Mouse (Mus musculus): ENCODE measurements around the gene Srm. TPM values are rescaled to one million over a fixed set of nuclear protein-coding genes. Genes with fewer than 3 reads are reported as not detected.

The Srm gene
- polyA plus RNA-seq, 1 experiment from 2014 or later = 156 TPM

DNA sequence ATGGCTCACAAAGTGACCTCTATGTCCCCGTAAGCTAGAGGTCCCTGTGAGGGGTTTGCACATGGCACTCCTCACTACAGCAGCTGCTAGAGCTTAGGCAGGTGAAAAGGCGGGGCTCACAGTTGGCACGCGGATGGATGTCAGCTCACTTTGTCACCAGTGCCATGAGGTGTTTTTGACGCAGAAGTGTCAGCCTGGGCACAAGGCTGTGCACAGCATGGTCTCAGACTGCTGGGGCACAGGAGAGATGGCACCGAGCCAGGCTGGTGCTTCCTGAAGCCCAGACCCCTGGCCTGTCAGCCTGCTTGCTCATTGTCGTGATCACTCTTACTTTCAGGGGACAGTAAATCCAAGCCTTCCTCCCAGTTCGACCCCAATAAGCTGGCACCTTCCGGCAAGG, 10.5 kb upstream of the Srm start:
- Histone ChIP-seq H3K27ac (ENCODE audit: low read depth, low read length) (no peak overlapping the region), H3K4me3 (ENCODE audit: low read depth, low read length) (no peak overlapping the region), H3K36me3 (ENCODE audit: control insufficient read depth, insufficient read depth, low read length) (peaks cover 16% of the 10 kb centered on the region; the same call in 1 of the 2 replicates), H3K9ac (ENCODE audit: low read depth, low read length) (no peak overlapping the region), H3K4me2 (replicated peaks; ENCODE audit: low read depth, low read length) (no peak overlapping the region), H3K9me3 (ENCODE audit: control insufficient read depth, low read length) (no peaks in the 10 kb centered on the region), H3K4me1 (replicated peaks; ENCODE audit: control insufficient read depth, insufficient read depth, low read length) (no peaks in the 10 kb centered on the region), H3K27me3 (ENCODE audit: control insufficient read depth, insufficient read depth, low read length) (no peaks in the 10 kb centered on the region)
- WGBS = 94% methylated on average over 9 of the region's 9 CpGs
- DNase-seq (ENCODE audit: low spot score) (no peak), ATAC-seq (ENCODE audit: low FRiP score) (no peak)

DNA sequence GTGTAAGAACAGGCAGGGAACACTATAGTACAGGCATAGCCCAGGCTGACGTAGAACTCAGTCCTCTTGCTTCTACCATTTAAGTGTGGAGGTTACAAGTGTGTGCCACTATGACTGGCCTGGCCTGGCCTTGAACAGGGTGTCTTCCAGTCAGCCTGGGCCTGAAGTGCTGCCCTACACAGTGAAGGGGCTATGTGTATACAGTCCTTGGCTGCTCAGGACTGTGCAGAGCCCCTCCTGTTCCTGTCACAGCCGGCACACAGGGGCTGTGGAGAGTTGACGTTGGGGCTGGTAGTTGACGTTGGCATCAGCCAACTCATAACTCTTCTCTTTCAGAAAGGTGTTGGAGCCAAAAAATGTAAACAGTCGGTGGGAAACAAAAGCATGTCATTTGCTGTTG, 9.9 kb upstream of the Srm start:
- WGBS = 94% methylated on average over 5 of the region's 5 CpGs

DNA sequence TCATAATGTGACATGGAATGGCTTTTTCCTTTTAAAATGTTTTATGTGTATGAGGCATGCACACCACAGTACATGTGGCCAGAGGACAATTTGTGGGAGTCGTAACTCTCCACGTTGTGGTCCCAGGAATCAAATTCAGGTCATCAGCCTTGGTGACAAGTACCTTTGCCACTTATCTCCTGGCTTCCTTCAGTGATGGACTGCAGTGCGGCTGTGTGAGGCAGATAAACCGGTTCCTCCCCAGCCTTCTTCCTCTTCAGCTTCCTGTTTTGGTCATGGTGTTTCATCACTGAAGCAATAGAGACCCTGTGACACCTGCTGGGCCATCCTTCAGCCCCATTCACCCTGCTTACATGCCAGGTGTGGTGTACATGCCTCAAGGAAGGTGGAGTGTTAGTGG, 8.0 kb upstream of the Srm start:
- DNase-seq (ENCODE audit: low spot score) (no peak), ATAC-seq (ENCODE audit: low FRiP score) (no peak)
- Histone ChIP-seq H3K36me3 (ENCODE audit: control insufficient read depth, insufficient read depth, low read length) (peaks cover 13% of the 10 kb centered on the region; the same call in 1 of the 2 replicates), H3K4me2 (replicated peaks; ENCODE audit: low read depth, low read length) (no peak overlapping the region), H3K27me3 (ENCODE audit: control insufficient read depth, insufficient read depth, low read length) (no peaks in the 10 kb centered on the region), H3K9me3 (ENCODE audit: control insufficient read depth, low read length) (no peaks in the 10 kb centered on the region), H3K4me3 (ENCODE audit: low read depth, low read length) (no peak overlapping the region), H3K9ac (ENCODE audit: low read depth, low read length) (no peak overlapping the region), H3K4me1 (replicated peaks; ENCODE audit: control insufficient read depth, insufficient read depth, low read length) (no peaks in the 10 kb centered on the region), H3K27ac (ENCODE audit: low read depth, low read length) (no peak overlapping the region)
- WGBS = 86% methylated on average over 4 of the region's 4 CpGs

More for the DNA sequence above, 9.9 kb upstream of the Srm start:
- Histone ChIP-seq H3K4me1 (replicated peaks; ENCODE audit: control insufficient read depth, insufficient read depth, low read length) (no peaks in the 10 kb centered on the region), H3K27ac (ENCODE audit: low read depth, low read length) (no peak overlapping the region), H3K4me2 (replicated peaks; ENCODE audit: low read depth, low read length) (no peak overlapping the region), H3K9ac (ENCODE audit: low read depth, low read length) (no peak overlapping the region), H3K27me3 (ENCODE audit: control insufficient read depth, insufficient read depth, low read length) (no peaks in the 10 kb centered on the region), H3K9me3 (ENCODE audit: control insufficient read depth, low read length) (no peaks in the 10 kb centered on the region), H3K4me3 (ENCODE audit: low read depth, low read length) (no peak overlapping the region), H3K36me3 (ENCODE audit: control insufficient read depth, insufficient read depth, low read length) (peaks cover 13% of the 10 kb centered on the region; the same call in 1 of the 2 replicates)
- no peak for ATAC-seq (ENCODE audit: low FRiP score)
- DNase-seq (ENCODE audit: low spot score) = no peak

DNA sequence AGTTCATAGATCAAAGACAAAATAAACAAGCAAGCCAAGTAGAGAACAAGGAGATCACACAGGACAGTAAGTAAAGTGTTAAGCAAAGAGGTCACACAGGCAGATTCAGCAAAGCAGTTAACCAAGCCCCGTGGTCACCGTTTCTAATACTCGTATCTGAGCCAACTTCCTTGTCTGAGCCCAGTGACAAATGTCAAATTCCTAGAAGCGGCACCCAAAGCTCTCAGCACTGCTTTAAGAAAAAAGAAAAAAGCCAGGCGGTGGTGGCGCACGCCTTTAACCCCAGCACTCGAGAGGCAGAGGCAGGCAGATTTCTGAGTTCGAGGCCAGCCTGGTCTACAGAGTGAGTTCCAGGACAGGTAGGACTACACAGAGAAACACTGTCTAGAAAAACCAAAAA, 4.7 kb upstream of the Srm start:
- no peak for DNase-seq (ENCODE audit: low spot score)
- Histone ChIP-seq H3K27ac (ENCODE audit: low read depth, low read length) (no peak overlapping the region), H3K36me3 (ENCODE audit: control insufficient read depth, insufficient read depth, low read length) (peaks cover 3% of the 10 kb centered on the region; the same call in 1 of the 2 replicates), H3K4me1 (replicated peaks; ENCODE audit: control insufficient read depth, insufficient read depth, low read length) (no peaks in the 10 kb centered on the region), H3K9me3 (ENCODE audit: control insufficient read depth, low read length) (no peaks in the 10 kb centered on the region), H3K4me2 (replicated peaks; ENCODE audit: low read depth, low read length) (no peak overlapping the region), H3K9ac (ENCODE audit: low read depth, low read length) (no peak overlapping the region), H3K27me3 (ENCODE audit: control insufficient read depth, insufficient read depth, low read length) (no peaks in the 10 kb centered on the region), H3K4me3 (ENCODE audit: low read depth, low read length) (no peak overlapping the region)
- ATAC-seq (ENCODE audit: low FRiP score) = no peak
- 86% methylated on average over 9 of the region's 9 CpGs for WGBS

DNA sequence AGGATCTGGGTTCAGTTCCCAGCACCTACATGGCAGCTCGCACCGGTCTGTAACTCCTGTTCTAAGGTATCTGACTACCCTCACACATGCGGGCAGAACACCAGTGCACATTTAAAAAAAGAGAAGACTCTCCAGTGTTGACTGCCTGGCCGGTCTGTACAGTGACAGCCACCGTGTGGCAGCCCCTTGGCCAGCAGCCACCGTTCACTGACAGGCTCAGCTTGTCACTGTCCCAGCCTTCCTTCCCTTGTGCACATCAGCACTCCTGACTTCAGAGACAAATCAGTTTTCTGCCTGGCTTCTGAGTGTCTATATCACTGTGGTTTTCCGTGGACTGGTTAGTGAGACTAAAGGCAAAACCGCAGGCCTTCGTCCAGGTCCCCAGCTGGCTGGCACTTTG, 2.5 kb upstream of the Srm start:
- H3K4me1 ChIP-seq (replicated peaks; ENCODE audit: control insufficient read depth, insufficient read depth, low read length) = peaks cover 4% of the 10 kb centered on the region; the same call in 1 of the 2 replicates
- no peak overlapping the region for H3K4me3 ChIP-seq (ENCODE audit: low read depth, low read length)
- H3K9ac ChIP-seq (ENCODE audit: low read depth, low read length) = no peak overlapping the region
- H3K4me2 ChIP-seq (replicated peaks; ENCODE audit: low read depth, low read length) = no peak overlapping the region
- no peak overlapping the region for H3K27ac ChIP-seq (ENCODE audit: low read depth, low read length)
- no peak for ATAC-seq (ENCODE audit: low FRiP score)
- no peak for DNase-seq (ENCODE audit: low spot score)
- H3K36me3 ChIP-seq (ENCODE audit: control insufficient read depth, insufficient read depth, low read length) = no peaks in the 10 kb centered on the region
- no peaks in the 10 kb centered on the region for H3K9me3 ChIP-seq (ENCODE audit: control insufficient read depth, low read length)
- 85% methylated on average over 9 of the region's 9 CpGs for WGBS
- no peaks in the 10 kb centered on the region for H3K27me3 ChIP-seq (ENCODE audit: control insufficient read depth, insufficient read depth, low read length)

DNA sequence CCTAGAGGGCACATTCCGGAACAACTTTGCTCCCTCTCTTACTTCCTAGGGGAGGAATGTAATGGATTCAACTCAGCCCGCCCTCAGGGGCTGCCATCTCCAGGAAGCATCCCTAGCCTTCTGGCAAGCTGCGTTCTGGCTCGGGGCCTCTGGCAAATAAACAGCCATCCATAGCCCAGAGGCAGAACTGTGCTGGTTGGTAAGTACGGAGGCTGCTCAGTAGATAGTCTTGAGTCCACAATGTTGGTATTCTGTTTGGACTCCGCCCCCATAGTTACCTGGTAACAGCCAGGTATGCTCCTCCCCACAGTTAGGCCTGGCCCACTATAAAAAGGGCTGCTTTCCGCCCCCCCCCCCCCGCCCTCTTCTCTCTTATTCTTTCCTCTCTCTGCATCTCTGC, 1.7 kb upstream of the Srm start:
- no peak overlapping the region for H3K9ac ChIP-seq (ENCODE audit: low read depth, low read length)
- no peaks in the 10 kb centered on the region for H3K9me3 ChIP-seq (ENCODE audit: control insufficient read depth, low read length)
- H3K4me1 ChIP-seq (replicated peaks; ENCODE audit: control insufficient read depth, insufficient read depth, low read length) = peaks cover 4% of the 10 kb centered on the region; the same call in 1 of the 2 replicates
- ATAC-seq (ENCODE audit: low FRiP score) = no peak
- H3K27ac ChIP-seq (ENCODE audit: low read depth, low read length) = no peak overlapping the region
- H3K27me3 ChIP-seq (ENCODE audit: control insufficient read depth, insufficient read depth, low read length) = no peaks in the 10 kb centered on the region
- H3K36me3 ChIP-seq (ENCODE audit: control insufficient read depth, insufficient read depth, low read length) = peaks cover 7% of the 10 kb centered on the region
- no peak overlapping the region for H3K4me2 ChIP-seq (replicated peaks; ENCODE audit: low read depth, low read length)
- no peak for DNase-seq (ENCODE audit: low spot score)
- no peak overlapping the region for H3K4me3 ChIP-seq (ENCODE audit: low read depth, low read length)
- WGBS = 59% methylated on average over 8 of the region's 8 CpGs

DNA sequence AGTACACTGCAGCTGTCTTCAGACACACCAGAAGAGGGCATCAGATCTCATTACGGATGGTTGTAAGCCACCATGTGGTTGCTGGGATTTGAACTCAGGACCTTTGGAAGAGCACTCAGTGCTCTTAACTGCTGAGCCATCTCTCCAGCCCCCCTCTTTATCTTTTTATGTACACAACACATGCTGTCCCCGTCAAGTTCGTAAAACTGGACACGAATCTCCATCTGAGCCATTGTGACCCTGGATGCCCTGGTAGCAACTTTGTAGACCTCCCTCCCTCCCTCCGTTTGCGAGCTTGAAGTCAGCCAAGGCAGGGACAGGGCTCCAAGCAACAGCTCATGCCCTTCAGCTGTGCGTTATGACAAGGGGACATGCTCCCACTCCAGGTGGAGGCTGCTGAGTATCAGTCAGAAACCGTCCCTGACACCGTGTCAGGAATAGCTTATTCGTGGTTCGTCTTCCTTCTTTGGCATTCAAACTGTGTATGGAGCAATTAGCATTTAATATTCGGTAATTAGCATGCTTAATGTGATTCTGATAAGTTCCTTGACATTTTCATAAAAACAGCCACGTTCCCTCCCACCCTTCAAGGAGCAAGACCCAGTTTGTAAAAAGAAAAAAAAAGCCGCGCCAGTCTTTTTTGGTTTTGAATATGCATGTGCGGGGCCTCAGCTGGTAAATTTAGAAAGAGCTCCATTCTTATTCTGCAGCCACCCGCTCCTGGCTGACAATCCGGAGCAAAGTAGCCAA, 707 bp upstream of the Srm start:
- peaks cover 4% of the 10 kb centered on the region; the same call in 1 of the 2 replicates for H3K4me1 ChIP-seq (replicated peaks; ENCODE audit: control insufficient read depth, insufficient read depth, low read length)
- H3K4me3 ChIP-seq (ENCODE audit: low read depth, low read length) = peak overlapping the region; percentile 96
- peaks cover 12% of the 10 kb centered on the region for H3K36me3 ChIP-seq (ENCODE audit: control insufficient read depth, insufficient read depth, low read length)
- H3K27ac ChIP-seq (ENCODE audit: low read depth, low read length) = peak overlapping the region; percentile 74
- DNase-seq (ENCODE audit: low spot score) = peak; percentile 56
- 9% methylated on average over 18 of the region's 18 CpGs for WGBS
- peak; percentile 20; the same call in 1 of the 2 replicates for ATAC-seq (ENCODE audit: low FRiP score)
- peak overlapping the region; percentile 92 for H3K4me2 ChIP-seq (replicated peaks; ENCODE audit: low read depth, low read length)
- H3K9ac ChIP-seq (ENCODE audit: low read depth, low read length) = peak overlapping the region; percentile 34
- no peaks in the 10 kb centered on the region for H3K27me3 ChIP-seq (ENCODE audit: control insufficient read depth, insufficient read depth, low read length)
- H3K9me3 ChIP-seq (ENCODE audit: control insufficient read depth, low read length) = no peaks in the 10 kb centered on the region

DNA sequence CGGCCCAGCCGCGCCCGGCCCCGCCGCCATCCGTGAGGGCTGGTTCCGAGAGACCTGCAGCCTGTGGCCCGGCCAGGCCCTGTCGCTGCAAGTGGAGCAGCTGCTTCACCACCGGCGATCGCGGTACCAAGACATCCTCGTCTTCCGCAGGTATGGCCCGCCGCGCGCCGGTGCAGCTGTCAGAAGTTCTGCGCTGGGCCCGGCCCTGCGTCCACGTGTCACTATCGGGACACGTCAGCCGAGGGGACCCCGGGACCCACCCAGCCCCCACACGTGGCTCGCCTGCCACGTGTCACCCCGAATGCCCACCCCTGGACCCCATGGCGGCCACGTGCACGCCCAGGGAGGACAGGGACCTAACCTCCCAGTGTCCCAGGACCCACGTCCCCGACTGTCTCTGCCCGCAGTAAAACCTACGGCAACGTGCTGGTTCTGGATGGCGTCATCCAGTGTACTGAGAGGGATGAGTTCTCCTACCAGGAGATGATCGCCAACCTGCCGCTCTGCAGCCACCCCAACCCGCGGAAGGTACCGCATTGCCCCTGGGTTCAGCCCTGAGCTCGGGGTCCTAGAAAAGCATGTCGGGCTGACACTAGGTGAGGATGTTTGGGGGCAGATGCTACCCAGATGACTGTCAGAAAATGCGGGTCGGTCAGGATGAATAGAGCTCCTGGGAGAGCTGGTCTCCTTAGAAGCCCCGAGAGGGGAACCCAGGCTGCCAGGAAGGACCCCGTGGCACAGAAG, 506 bp downstream of the Srm start:
- DNase-seq (ENCODE audit: low spot score) = peak; percentile 54

More for the DNA sequence above, 506 bp downstream of the Srm start:
- Histone ChIP-seq H3K36me3 (ENCODE audit: control insufficient read depth, insufficient read depth, low read length) (peaks cover 12% of the 10 kb centered on the region), H3K27ac (ENCODE audit: low read depth, low read length) (no peak overlapping the region), H3K9ac (ENCODE audit: low read depth, low read length) (peak overlapping the region; percentile 76), H3K27me3 (ENCODE audit: control insufficient read depth, insufficient read depth, low read length) (no peaks in the 10 kb centered on the region), H3K4me3 (ENCODE audit: low read depth, low read length) (peak overlapping the region; percentile 96), H3K9me3 (ENCODE audit: control insufficient read depth, low read length) (no peaks in the 10 kb centered on the region), H3K4me2 (replicated peaks; ENCODE audit: low read depth, low read length) (peak overlapping the region; percentile 92), H3K4me1 (replicated peaks; ENCODE audit: control insufficient read depth, insufficient read depth, low read length) (peaks cover 4% of the 10 kb centered on the region; the same call in 1 of the 2 replicates)
- WGBS = under 1% methylated on average over 52 of the region's 53 CpGs
- ATAC-seq (ENCODE audit: low FRiP score) = peak; percentile 72

Data from hindbrain, embryonic 11.5 days (tissue).